Mouse (Mus musculus): Measurements from ENCODE around the gene Samd4b.
A peak's percentile ranks its signal among the peaks of the same experiment; 100 is the strongest.

The Samd4b gene

GRCm38 (mm10) chr7:28355221-28355620 is 242.7 kb downstream of the Samd4b start:
- no peak for DNase-seq (ENCODE audit: low spot score)

- no peak for DNase-seq (ENCODE audit: low spot score)
These were observed 243.3 kb downstream of the Samd4b start for GRCm38 (mm10) chr7:28354596-28354995.

- DNase-seq (ENCODE audit: low spot score), result no peak
These were observed 243.8 kb downstream of the Samd4b start for GRCm38 (mm10) chr7:28354113-28354581.

- DNase-seq (ENCODE audit: low spot score), result no peak
These were observed 244.7 kb downstream of the Samd4b start for GRCm38 (mm10) chr7:28353267-28353666.

GRCm38 (mm10) chr7:28351676-28352191 is 246.2 kb downstream of the Samd4b start:
- DNase-seq (ENCODE audit: low spot score), result no peak

- DNase-seq (ENCODE audit: low spot score), result peak; percentile 99
These were observed 247.6 kb downstream of the Samd4b start, which contains the start of gene Rps16 for GRCm38 (mm10) chr7:28350155-28350883. Gene Rps16, plus strand, starts transcription at chr7:28350652.
